ENCODE assay signal across 9 mouse cellular contexts in the genomic region with DNA sequence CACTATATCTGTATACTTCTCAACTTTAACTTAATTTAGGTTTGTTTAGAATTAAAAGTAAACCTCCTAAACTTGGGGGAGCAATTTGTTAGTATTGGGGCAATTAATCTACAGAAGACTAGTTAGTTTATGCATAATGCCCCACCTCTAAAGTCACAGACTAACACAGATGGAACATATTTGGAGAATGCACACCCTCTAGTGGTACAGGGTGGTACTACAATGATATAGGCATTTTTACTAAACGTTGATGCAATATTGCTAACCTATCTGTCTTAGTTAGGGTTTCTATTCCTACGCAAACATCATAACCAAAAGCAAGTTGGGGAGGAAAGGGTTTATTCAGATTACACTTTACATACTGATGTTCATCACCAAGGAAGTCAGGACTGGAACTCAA. TPM values are rescaled to one million over a fixed set of nuclear protein-coding genes. Genes with fewer than 3 reads are reported as not detected.
DNase-seq lines count a peak whose midpoint lies in the region; ATAC-seq and TF ChIP-seq lines count a peak whose summit lies in the region.
"Had no signal": no experiment of that assay in that cellular context is flagged by ENCODE, and none has a peak within 500 bp of the region (broad histone marks: within the 10 kb centered on the region; RNA-seq: fewer than 3 reads in every experiment).

No protein-coding gene starts in this region.

- H3K9me3 ChIP-seq in forebrain, postnatal 0 days (ENCODE audit: low read length): no peaks in the 10 kb centered on the region
- H3K9me3 ChIP-seq in forebrain, embryonic 16.5 days (ENCODE audit: control insufficient read depth, low read length): no peaks in the 10 kb centered on the region
- H3K9me3 ChIP-seq in heart, embryonic 10.5 days: no peaks in the 10 kb centered on the region

- no peak for DNase-seq in forebrain, postnatal 0 days
- peak; percentile 51 for DNase-seq in lung, postnatal 36 days
- no peak for DNase-seq in lung, postnatal 14 days
- DNase-seq in c-Kit-positive CD71-positive TER-119-negative erythroid progenitor cells, embryonic 14.5 days (ENCODE audit: low read depth): peak; percentile 21
- DNase-seq in heart, embryonic 10.5 days (ENCODE audit: low spot score): no peak

- H3K9ac ChIP-seq in forebrain, postnatal 0 days: no peak overlapping the region
- no peak overlapping the region for H3K9ac ChIP-seq in forebrain, embryonic 16.5 days (replicated peaks; ENCODE audit: low read depth, low read length)
- H3K9ac ChIP-seq: limb, embryonic 12.5 days had no signal

- 61% methylated on average over 2 of the region's 2 CpGs for WGBS in forebrain, postnatal 0 days
- WGBS in forebrain, embryonic 16.5 days: 55% methylated on average over 2 of the region's 2 CpGs
- WGBS in heart, embryonic 10.5 days: 50% methylated on average over 2 of the region's 2 CpGs

- H3K4me3 ChIP-seq in forebrain, postnatal 0 days (ENCODE audit: low read depth, low read length): no peak overlapping the region
- H3K4me3 ChIP-seq in forebrain, embryonic 16.5 days (replicated peaks; ENCODE audit: low read length): no peak overlapping the region
- H3K4me3 ChIP-seq in heart, embryonic 10.5 days: no peak overlapping the region
- H3K4me3 ChIP-seq: limb, embryonic 12.5 days had no signal

- H3K4me1 ChIP-seq in forebrain, postnatal 0 days (ENCODE audit: insufficient read depth): no peaks in the 10 kb centered on the region
- H3K4me1 ChIP-seq in forebrain, embryonic 16.5 days (replicated peaks; ENCODE audit: control insufficient read depth, insufficient read depth, low read length): no peaks in the 10 kb centered on the region
- no peaks in the 10 kb centered on the region for H3K4me1 ChIP-seq in heart, embryonic 10.5 days
- H3K4me1 ChIP-seq: limb, embryonic 12.5 days had no signal

- H3K27ac ChIP-seq in forebrain, postnatal 0 days (ENCODE audit: low read depth, low read length): no peak overlapping the region
- no peak overlapping the region for H3K27ac ChIP-seq in forebrain, embryonic 16.5 days (ENCODE audit: low read length)
- no peak overlapping the region for H3K27ac ChIP-seq in heart, embryonic 10.5 days
- H3K27ac ChIP-seq: limb, embryonic 12.5 days had no signal

- no peaks in the 10 kb centered on the region for H3K36me3 ChIP-seq in forebrain, postnatal 0 days (ENCODE audit: insufficient read depth)
- no peaks in the 10 kb centered on the region for H3K36me3 ChIP-seq in forebrain, embryonic 16.5 days (ENCODE audit: control insufficient read depth, insufficient read depth)
- H3K36me3 ChIP-seq in heart, embryonic 10.5 days: no peaks in the 10 kb centered on the region
- H3K36me3 ChIP-seq: limb, embryonic 12.5 days had no signal

- no peak for ATAC-seq in forebrain, postnatal 0 days
- ATAC-seq in forebrain, embryonic 16.5 days: no peak
- ATAC-seq in neutrophil, adult 5-6 weeks (ENCODE audit: extremely low read depth, insufficient number of reproducible peaks, low FRiP score, poor library complexity, severe bottlenecking): peak; percentile 60
- ATAC-seq in inflammation-experienced regulatory T-cells, adult 6 months: no peak

- TF ChIP-seq CTCF in forebrain, postnatal 0 days (IDR thresholded peaks at IDR 0.05; ENCODE audit: low read depth): peak; percentile 67

- H3K27me3 ChIP-seq in forebrain, postnatal 0 days (ENCODE audit: insufficient read depth, low read length): no peaks in the 10 kb centered on the region
- H3K27me3 ChIP-seq in forebrain, embryonic 16.5 days (replicated peaks; ENCODE audit: control insufficient read depth, insufficient read depth, low read length): no peaks in the 10 kb centered on the region
- H3K27me3 ChIP-seq in heart, embryonic 10.5 days (ENCODE audit: insufficient read depth, poor library complexity, severe bottlenecking): no peaks in the 10 kb centered on the region
- H3K27me3 ChIP-seq: limb, embryonic 12.5 days had no signal

- no peak overlapping the region for H3K4me2 ChIP-seq in forebrain, postnatal 0 days (ENCODE audit: low read depth)
- no peak overlapping the region for H3K4me2 ChIP-seq in forebrain, embryonic 16.5 days (ENCODE audit: low read length)
- H3K4me2 ChIP-seq: limb, embryonic 12.5 days had no signal

RNA-seq across cellular contexts. Expression of a gene that starts 19.4 kb away (rescaled TPM):
- total RNA-seq in forebrain, postnatal 0 days (2014; rRNA removed): 54.5 and 63.1 TPM in 2 replicates
- 43.7 and 45.7 TPM in 2 replicates for polyA plus RNA-seq in forebrain, postnatal 0 days (2015; fragmentation: Nextera tagmentation; extraction: Ambion mirVana)
- 68.3 and 72.3 TPM in 2 replicates for polyA plus RNA-seq in forebrain, embryonic 16.5 days (2015; fragmentation: Nextera tagmentation; extraction: Ambion mirVana)
- 32.3 and 34.8 TPM in 2 replicates for total RNA-seq in neutrophil, adult 5-6 weeks (2017)
- 32.0 and 37.4 TPM in 2 replicates for polyA plus RNA-seq in heart, embryonic 10.5 days (2016; fragmentation: Nextera tagmentation; extraction: Ambion mirVana)
- polyA plus RNA-seq in inflammation-experienced regulatory T-cells, adult 6 months (2017; shearing (Covaris generic)): 10 to 100 TPM; 45.2 to 60.0 (median 50.7) TPM

RNA-seq across cellular contexts. Expression of a gene that starts 49.4 kb away (rescaled TPM):
- 0.85 and 2.7 TPM in 2 replicates for total RNA-seq in forebrain, postnatal 0 days (2014; rRNA removed)
- 0.69 and 1.4 TPM in 2 replicates for polyA plus RNA-seq in forebrain, postnatal 0 days (2015; fragmentation: Nextera tagmentation; extraction: Ambion mirVana)
- polyA plus RNA-seq in forebrain, embryonic 16.5 days (2015; fragmentation: Nextera tagmentation; extraction: Ambion mirVana): 0.75 and 0.92 TPM in 2 replicates
- not detected in 2 replicates for total RNA-seq in neutrophil, adult 5-6 weeks (2017)
- 0.55 and 1.8 TPM in 2 replicates for polyA plus RNA-seq in heart, embryonic 10.5 days (2016; fragmentation: Nextera tagmentation; extraction: Ambion mirVana)
- polyA plus RNA-seq in inflammation-experienced regulatory T-cells, adult 6 months (2017; shearing (Covaris generic)): 1 to 10 TPM in 2 of 3 experiments, under 1 TPM in 1; 0.41 to 3.5 (median 2.1) TPM

Comparison
In these comparisons a context has a peak if more than half of its experiments do, and no peak if none do; other contexts are left out.
1. DNase-seq: peak in lung, postnatal 36 days (single experiment) and c-Kit-positive CD71-positive TER-119-negative erythroid progenitor cells, embryonic 14.5 days (single experiment); none in forebrain, postnatal 0 days (single experiment), lung, postnatal 14 days (single experiment) and heart, embryonic 10.5 days (single experiment).